Mouse (Mus musculus): ENCODE results near the gene Nelfe. TPM values are rescaled to one million over a fixed set of nuclear protein-coding genes. Genes with fewer than 3 reads are reported as not detected.

Gene Nelfe
- polyA plus RNA-seq, 1 experiment from 2014 or later: 152 TPM

DNA sequence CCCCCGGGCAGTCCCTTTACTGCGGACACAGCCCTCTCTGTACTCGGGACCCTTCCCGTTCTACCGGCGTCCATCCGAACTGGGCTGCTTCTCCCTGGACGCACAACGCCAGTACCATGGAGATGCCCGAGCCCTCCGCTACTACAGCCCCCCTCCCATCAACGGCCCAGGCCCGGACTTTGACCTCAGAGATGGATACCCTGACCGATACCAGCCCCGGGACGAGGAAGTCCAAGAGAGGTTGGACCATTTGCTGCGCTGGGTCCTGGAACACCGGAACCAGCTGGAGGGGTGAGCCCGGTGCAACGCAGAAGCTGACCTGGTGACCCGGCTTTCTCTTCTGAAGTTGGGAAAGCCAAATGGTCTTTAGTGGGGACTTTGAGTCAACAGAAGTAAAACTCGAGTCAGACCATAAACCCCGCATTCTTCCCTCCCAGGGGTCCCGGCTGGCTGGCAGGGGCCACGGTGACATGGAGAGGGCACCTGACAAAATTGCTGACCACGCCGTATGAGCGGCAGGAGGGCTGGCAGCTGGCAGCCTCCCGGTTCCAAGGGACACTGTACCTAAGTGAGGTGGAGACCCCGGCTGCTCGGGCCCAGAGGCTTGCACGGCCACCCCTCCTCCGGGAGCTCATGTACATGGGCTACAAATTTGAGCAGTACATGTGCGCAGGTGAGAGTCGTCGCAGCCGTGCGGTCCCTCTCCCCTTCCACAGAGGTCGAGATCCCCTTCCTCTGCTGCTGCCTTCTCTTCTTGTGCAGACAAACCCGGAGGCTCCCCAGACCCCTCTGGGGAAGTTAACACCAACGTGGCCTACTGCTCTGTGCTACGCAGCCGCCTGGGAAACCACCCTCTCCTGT lies 12.5 kb upstream of the Nelfe start:
- peak overlapping the region; percentile 55 for H3K9ac ChIP-seq (ENCODE audit: low read length)
- ATAC-seq (ENCODE audit: insufficient number of reproducible peaks, low FRiP score, low TSS enrichment, low read depth): no peak
- H3K4me2 ChIP-seq (ENCODE audit: low read depth, severe bottlenecking): peak overlapping the region; percentile 98
- peak; percentile 25 for DNase-seq (ENCODE audit: low spot score)
- peaks cover 16% of the 10 kb centered on the region for H3K4me1 ChIP-seq (ENCODE audit: control insufficient read depth, insufficient read depth, low read length)
- H3K27ac ChIP-seq (replicated peaks; ENCODE audit: low read depth, low read length): 0 out of 2 replicates have a peak overlapping the region, but pooled peaks have one; percentile 45
- WGBS: 41% methylated on average over 39 of the region's 43 CpGs
- H3K9me3 ChIP-seq (ENCODE audit: control insufficient read depth, low read length): no peaks in the 10 kb centered on the region
- H3K36me3 ChIP-seq (ENCODE audit: control insufficient read depth, insufficient read depth, low read length): peaks cover 26% of the 10 kb centered on the region
- H3K4me3 ChIP-seq (ENCODE audit: low read depth, low read length): peak overlapping the region; percentile 53
- no peaks in the 10 kb centered on the region for H3K27me3 ChIP-seq (ENCODE audit: control insufficient read depth, insufficient read depth, low read length)

DNA sequence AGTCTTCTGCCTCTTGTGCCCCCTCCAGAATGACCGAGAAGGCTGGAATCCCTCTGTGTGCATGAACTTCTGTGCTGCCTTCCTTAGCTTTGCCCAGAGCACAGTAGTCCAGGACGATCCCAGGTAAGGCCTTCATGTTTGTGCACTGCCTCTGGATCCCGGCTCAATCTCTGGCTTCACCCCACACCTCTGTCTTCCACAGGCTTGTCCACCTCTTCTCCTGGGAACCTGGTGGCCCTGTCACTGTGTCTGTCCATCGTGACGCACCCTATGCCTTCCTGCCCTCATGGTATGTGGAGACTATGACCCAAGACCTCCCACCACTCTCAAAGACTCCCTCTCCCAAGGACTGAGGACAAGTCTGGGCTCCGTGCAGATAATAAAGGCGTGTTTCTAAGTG lies 11.4 kb upstream of the Nelfe start:
- 93% methylated on average over 7 of the region's 7 CpGs for WGBS
- ATAC-seq (ENCODE audit: insufficient number of reproducible peaks, low FRiP score, low TSS enrichment, low read depth) (no peak), DNase-seq (ENCODE audit: low spot score) (no peak)
- Histone ChIP-seq H3K9me3 (ENCODE audit: control insufficient read depth, low read length) (no peaks in the 10 kb centered on the region), H3K9ac (ENCODE audit: low read length) (no peak overlapping the region), H3K36me3 (ENCODE audit: control insufficient read depth, insufficient read depth, low read length) (peaks cover 26% of the 10 kb centered on the region), H3K4me2 (ENCODE audit: low read depth, severe bottlenecking) (no peak overlapping the region), H3K4me1 (ENCODE audit: control insufficient read depth, insufficient read depth, low read length) (peaks cover 16% of the 10 kb centered on the region), H3K27ac (replicated peaks; ENCODE audit: low read depth, low read length) (no peak overlapping the region), H3K4me3 (ENCODE audit: low read depth, low read length) (no peak overlapping the region), H3K27me3 (ENCODE audit: control insufficient read depth, insufficient read depth, low read length) (no peaks in the 10 kb centered on the region)

DNA sequence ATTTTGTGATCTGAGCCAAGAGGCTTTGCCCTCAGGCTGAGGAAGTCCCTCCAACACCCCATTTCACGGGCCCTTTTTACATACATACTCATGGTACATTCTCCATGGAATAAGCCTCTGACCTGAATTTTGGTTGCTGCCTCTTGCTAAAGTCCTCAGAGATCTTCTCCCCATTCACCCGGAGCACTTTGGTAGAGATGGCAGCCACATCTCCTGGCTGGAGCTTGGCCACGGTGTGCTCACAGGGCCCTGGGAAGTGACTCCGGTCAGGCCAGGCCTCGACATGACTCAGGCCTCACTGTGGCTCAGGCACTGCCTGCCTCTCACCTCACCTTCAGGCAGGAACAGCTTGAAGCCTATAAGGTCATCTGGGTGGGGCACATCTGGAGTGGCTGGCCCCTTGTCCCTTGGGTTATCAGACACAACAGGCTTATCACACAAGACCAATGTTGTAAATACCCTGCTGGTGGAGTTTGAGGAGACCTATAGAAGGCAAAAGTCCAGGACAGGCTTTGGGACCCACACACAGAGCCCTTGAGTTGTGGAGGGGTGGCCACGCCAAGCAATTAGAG lies 9.4 kb upstream of the Nelfe start:
- no peak for DNase-seq (ENCODE audit: low spot score)
- no peak for ATAC-seq (ENCODE audit: insufficient number of reproducible peaks, low FRiP score, low TSS enrichment, low read depth)
- no peak overlapping the region for H3K27ac ChIP-seq (replicated peaks; ENCODE audit: low read depth, low read length)
- no peak overlapping the region; the same call in 1 of the 2 replicates for H3K4me2 ChIP-seq (ENCODE audit: low read depth, severe bottlenecking)
- H3K4me1 ChIP-seq (ENCODE audit: control insufficient read depth, insufficient read depth, low read length): peaks cover 12% of the 10 kb centered on the region
- H3K36me3 ChIP-seq (ENCODE audit: control insufficient read depth, insufficient read depth, low read length): peaks cover 35% of the 10 kb centered on the region
- 86% methylated on average over 6 of the region's 6 CpGs for WGBS
- H3K9ac ChIP-seq (ENCODE audit: low read length): no peak overlapping the region
- no peaks in the 10 kb centered on the region for H3K27me3 ChIP-seq (ENCODE audit: control insufficient read depth, insufficient read depth, low read length)
- no peak overlapping the region; the same call in 1 of the 2 replicates for H3K4me3 ChIP-seq (ENCODE audit: low read depth, low read length)
- no peaks in the 10 kb centered on the region for H3K9me3 ChIP-seq (ENCODE audit: control insufficient read depth, low read length)

DNA sequence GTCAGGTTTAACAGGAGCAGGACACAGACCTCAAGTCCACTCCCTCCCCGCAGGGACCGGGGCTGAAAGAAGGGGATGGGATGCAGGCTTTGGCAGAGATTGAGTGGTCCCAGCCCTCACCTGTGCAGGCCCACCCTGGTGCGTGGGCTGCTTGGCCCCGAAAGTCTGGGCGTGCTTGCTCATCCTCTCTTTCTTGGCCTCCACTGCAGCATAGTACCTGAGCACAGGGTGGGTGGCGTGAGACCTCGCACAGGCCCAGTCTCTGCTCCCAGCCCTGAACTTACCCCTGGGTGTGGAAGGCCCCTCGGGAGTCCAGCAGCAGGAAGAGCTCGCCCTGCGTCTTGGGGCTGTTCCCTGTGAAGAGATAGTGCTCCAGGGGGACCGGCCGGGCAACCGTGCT lies 5.3 kb upstream of the Nelfe start:
- DNase-seq (ENCODE audit: low spot score) (no peak), ATAC-seq (ENCODE audit: insufficient number of reproducible peaks, low FRiP score, low TSS enrichment, low read depth) (no peak)
- H3K9ac ChIP-seq (ENCODE audit: low read length): no peak overlapping the region
- WGBS: 94% methylated on average over 13 of the region's 13 CpGs
- no peaks in the 10 kb centered on the region for H3K9me3 ChIP-seq (ENCODE audit: control insufficient read depth, low read length)
- peaks cover 35% of the 10 kb centered on the region; the same call in 1 of the 2 replicates for H3K36me3 ChIP-seq (ENCODE audit: control insufficient read depth, insufficient read depth, low read length)
- H3K27me3 ChIP-seq (ENCODE audit: control insufficient read depth, insufficient read depth, low read length): no peaks in the 10 kb centered on the region
- H3K4me2 ChIP-seq (ENCODE audit: low read depth, severe bottlenecking): no peak overlapping the region
- H3K4me1 ChIP-seq (ENCODE audit: control insufficient read depth, insufficient read depth, low read length): peaks cover 5% of the 10 kb centered on the region
- no peak overlapping the region for H3K27ac ChIP-seq (replicated peaks; ENCODE audit: low read depth, low read length)
- no peak overlapping the region for H3K4me3 ChIP-seq (ENCODE audit: low read depth, low read length)

DNA sequence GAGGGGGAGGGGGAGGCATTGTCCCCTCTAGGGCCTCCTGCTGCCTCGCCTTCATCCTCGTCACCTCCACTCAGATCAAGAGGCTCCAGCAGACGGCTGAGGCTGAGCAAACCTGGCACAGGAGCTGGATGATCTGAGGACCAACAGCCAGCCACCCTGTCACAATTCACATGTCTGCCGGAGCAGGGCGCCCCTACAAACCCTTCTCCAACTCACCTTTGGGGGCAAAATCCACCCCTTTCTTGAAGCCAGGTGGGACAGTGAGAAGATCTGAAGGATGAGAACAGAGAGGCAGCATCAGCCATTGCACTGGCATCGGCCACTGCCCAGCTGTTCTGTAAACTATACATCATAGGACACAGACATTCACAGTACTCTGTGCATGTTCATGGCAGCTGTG lies 3.0 kb upstream of the Nelfe start:
- no peak overlapping the region for H3K4me3 ChIP-seq (ENCODE audit: low read depth, low read length)
- no peak overlapping the region for H3K27ac ChIP-seq (replicated peaks; ENCODE audit: low read depth, low read length)
- 90% methylated on average over 6 of the region's 6 CpGs for WGBS
- no peak overlapping the region for H3K9ac ChIP-seq (ENCODE audit: low read length)
- DNase-seq (ENCODE audit: low spot score): no peak
- H3K27me3 ChIP-seq (ENCODE audit: control insufficient read depth, insufficient read depth, low read length): no peaks in the 10 kb centered on the region
- no peak for ATAC-seq (ENCODE audit: insufficient number of reproducible peaks, low FRiP score, low TSS enrichment, low read depth)
- no peaks in the 10 kb centered on the region for H3K9me3 ChIP-seq (ENCODE audit: control insufficient read depth, low read length)
- H3K36me3 ChIP-seq (ENCODE audit: control insufficient read depth, insufficient read depth, low read length): peaks cover 20% of the 10 kb centered on the region; the same call in 1 of the 2 replicates
- no peak overlapping the region for H3K4me2 ChIP-seq (ENCODE audit: low read depth, severe bottlenecking)
- H3K4me1 ChIP-seq (ENCODE audit: control insufficient read depth, insufficient read depth, low read length): peaks cover 16% of the 10 kb centered on the region

DNA sequence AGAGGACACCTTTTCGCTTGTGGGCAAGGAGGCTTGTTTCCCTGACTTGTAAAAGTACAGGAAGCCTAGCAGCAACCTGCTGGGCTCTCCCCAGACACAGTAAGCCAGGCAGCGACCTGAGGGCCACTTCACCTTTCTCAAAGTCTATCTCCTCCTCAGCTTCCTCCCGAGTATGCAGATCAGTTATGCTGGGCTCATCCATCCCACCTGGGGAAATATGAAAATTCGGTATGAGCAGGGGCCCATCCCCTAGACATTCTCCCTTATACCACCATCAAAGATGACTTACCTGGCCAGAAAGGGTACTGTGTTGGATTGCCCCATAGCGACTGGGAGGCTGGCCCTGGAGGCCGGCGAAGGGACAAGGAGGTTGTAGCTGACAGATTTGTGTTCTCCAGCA lies 2.6 kb upstream of the Nelfe start:
- WGBS: 91% methylated on average over 7 of the region's 7 CpGs
- Histone ChIP-seq H3K9me3 (ENCODE audit: control insufficient read depth, low read length) (no peaks in the 10 kb centered on the region), H3K4me1 (ENCODE audit: control insufficient read depth, insufficient read depth, low read length) (peaks cover 16% of the 10 kb centered on the region), H3K4me3 (ENCODE audit: low read depth, low read length) (no peak overlapping the region), H3K4me2 (ENCODE audit: low read depth, severe bottlenecking) (no peak overlapping the region), H3K27ac (replicated peaks; ENCODE audit: low read depth, low read length) (no peak overlapping the region), H3K9ac (ENCODE audit: low read length) (no peak overlapping the region), H3K36me3 (ENCODE audit: control insufficient read depth, insufficient read depth, low read length) (peaks cover 17% of the 10 kb centered on the region; the same call in 1 of the 2 replicates), H3K27me3 (ENCODE audit: control insufficient read depth, insufficient read depth, low read length) (no peaks in the 10 kb centered on the region)
- DNase-seq (ENCODE audit: low spot score): no peak
- ATAC-seq (ENCODE audit: insufficient number of reproducible peaks, low FRiP score, low TSS enrichment, low read depth): no peak

DNA sequence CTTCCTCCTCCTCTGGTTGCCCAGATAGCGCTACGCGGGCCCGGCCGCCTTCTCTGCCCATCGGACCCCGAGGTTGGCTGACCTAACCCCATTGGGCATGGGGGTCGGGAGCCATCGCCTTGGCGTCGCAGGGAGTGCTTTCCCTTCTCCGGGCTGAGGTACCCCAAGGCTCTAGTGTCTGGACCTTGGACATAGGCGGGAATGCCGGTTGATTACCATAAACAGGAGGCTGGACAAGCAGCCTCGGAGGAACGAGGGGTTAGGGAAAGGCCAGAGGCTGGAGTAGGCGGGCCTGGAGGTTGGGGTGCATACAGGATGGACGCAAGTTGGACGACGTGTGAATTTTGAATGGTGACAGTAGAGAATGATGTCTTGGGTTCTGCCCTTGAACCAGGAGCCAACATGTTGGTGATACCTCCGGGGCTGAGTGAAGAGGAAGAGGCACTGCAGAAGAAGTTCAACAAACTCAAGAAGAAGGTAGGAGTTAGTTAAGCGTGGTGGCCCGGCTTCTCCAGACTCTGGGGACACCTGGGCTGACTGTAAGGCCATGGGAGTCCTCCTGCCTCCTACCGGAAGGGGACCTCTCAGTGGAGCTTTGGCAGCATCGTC lies 430 bp downstream of the Nelfe start:
- Histone ChIP-seq H3K4me2 (ENCODE audit: low read depth, severe bottlenecking) (peak overlapping the region; percentile 71), H3K9ac (ENCODE audit: low read length) (peak overlapping the region; percentile 88), H3K36me3 (ENCODE audit: control insufficient read depth, insufficient read depth, low read length) (peaks cover 20% of the 10 kb centered on the region; the same call in 1 of the 2 replicates), H3K27ac (replicated peaks; ENCODE audit: low read depth, low read length) (no peak overlapping the region; the same call in 1 of the 2 replicates), H3K4me1 (ENCODE audit: control insufficient read depth, insufficient read depth, low read length) (peaks cover 16% of the 10 kb centered on the region), H3K4me3 (ENCODE audit: low read depth, low read length) (peak overlapping the region; percentile 82), H3K9me3 (ENCODE audit: control insufficient read depth, low read length) (no peaks in the 10 kb centered on the region), H3K27me3 (ENCODE audit: control insufficient read depth, insufficient read depth, low read length) (no peaks in the 10 kb centered on the region)
- no peak for ATAC-seq (ENCODE audit: insufficient number of reproducible peaks, low FRiP score, low TSS enrichment, low read depth)
- WGBS: 3% methylated on average over 25 of the region's 25 CpGs
- no peak for DNase-seq (ENCODE audit: low spot score)

DNA sequence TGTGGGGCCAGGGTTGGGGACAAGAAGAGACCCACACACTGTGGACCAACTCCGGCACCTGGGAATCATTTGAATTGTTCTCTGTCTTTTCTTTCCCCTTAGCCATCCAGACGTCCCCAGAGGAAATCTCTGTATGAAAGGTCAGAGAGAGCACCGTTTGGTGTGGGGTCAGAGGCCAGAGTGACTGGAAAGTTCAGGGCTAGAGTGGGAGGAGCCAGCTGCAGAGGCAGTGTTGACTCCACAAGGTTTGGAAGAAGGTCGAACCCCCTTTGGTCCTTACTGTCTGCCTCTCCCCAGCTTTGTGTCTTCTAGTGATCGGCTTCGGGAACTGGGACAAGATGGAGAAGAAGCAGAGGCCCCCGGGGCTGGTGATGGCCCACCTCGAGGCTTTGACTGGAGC lies 3.3 kb downstream of the Nelfe start:
- DNase-seq (ENCODE audit: low spot score) (no peak), ATAC-seq (ENCODE audit: insufficient number of reproducible peaks, low FRiP score, low TSS enrichment, low read depth) (no peak)
- H3K27ac ChIP-seq (replicated peaks; ENCODE audit: low read depth, low read length): no peak overlapping the region
- H3K4me3 ChIP-seq (ENCODE audit: low read depth, low read length): no peak overlapping the region
- H3K36me3 ChIP-seq (ENCODE audit: control insufficient read depth, insufficient read depth, low read length): peaks cover 18% of the 10 kb centered on the region
- H3K9ac ChIP-seq (ENCODE audit: low read length): no peak overlapping the region
- H3K9me3 ChIP-seq (ENCODE audit: control insufficient read depth, low read length): no peaks in the 10 kb centered on the region
- WGBS: 72% methylated on average over 8 of the region's 8 CpGs
- H3K4me1 ChIP-seq (ENCODE audit: control insufficient read depth, insufficient read depth, low read length): peaks cover 16% of the 10 kb centered on the region
- H3K27me3 ChIP-seq (ENCODE audit: control insufficient read depth, insufficient read depth, low read length): no peaks in the 10 kb centered on the region
- H3K4me2 ChIP-seq (ENCODE audit: low read depth, severe bottlenecking): no peak overlapping the region

Measured in limb, embryonic 11.5 days (tissue).